Mouse (Mus musculus) small intestine, adult 2 months (tissue): ENCODE measurements around the gene Tmem267. TPM values are rescaled to one million over a fixed set of nuclear protein-coding genes. Genes with fewer than 3 reads are reported as not detected.

Experiments used
- H3K27ac ChIP-seq: fragments of 200-500 bp; 2 replicates; pipeline ENCODE4 v1.5.1; 2012; ENCODE audit warnings: low read depth, low read length, control low read depth, inconsistent platforms; ENCODE audit not compliant: insufficient read depth
- H3K27me3 ChIP-seq: fragments of 200-500 bp; 2 replicates; pipeline ENCODE4 v1.6.1; 2012; ENCODE audit warnings: mild to moderate bottlenecking, moderate library complexity, low read length, inconsistent platforms; ENCODE audit not compliant: control insufficient read depth, insufficient read depth
- H3K36me3 ChIP-seq: fragments of 200-500 bp; 2 replicates; pipeline ENCODE4 v1.6.1; 2012; ENCODE audit warnings: mild to moderate bottlenecking, low read length, control low read depth, inconsistent platforms; ENCODE audit not compliant: control insufficient read depth, insufficient read depth
- H3K4me1 ChIP-seq: fragments of 200-500 bp; 2 replicates; pipeline ENCODE4 v1.6.1; 2012; ENCODE audit warnings: low read length, inconsistent platforms, mixed read lengths; ENCODE audit not compliant: control insufficient read depth, insufficient read depth, insufficient read length
- H3K4me3 ChIP-seq: fragments of 200-500 bp; 2 replicates; pipeline ENCODE4 v1.5.1; 2012; ENCODE audit warnings: low read depth, mild to moderate bottlenecking, control low read depth, inconsistent platforms, low read length, moderate library complexity
- CTCF ChIP-seq: fragments of 200-500 bp; IDR thresholded peaks from 2 replicates; pipeline ENCODE4 v1.5.1; 2012; ENCODE audit warnings: low read depth, mild to moderate bottlenecking, control low read depth, inconsistent platforms, low read length, moderate library complexity, mixed read lengths; ENCODE audit not compliant: insufficient replicate concordance, insufficient read length; ENCODE audit errors: extremely low read depth
- POLR2A ChIP-seq: fragments of 200-500 bp; IDR thresholded peaks from 2 replicates; pipeline ENCODE4 v1.6.1; 2012; ENCODE audit warnings: low read depth, mild to moderate bottlenecking, control low read depth, inconsistent platforms, low read length, moderate library complexity
- WGBS: fragments of 180-500 bp; shearing (Covaris S2); methylation state at CpG from one replicate; pipeline ENCODE4 v1.1.7; 2018; 5-methylcytosine and 5-hydroxymethylcytosine counted together
- polyA plus RNA-seq: library from polyadenylated mRNA; depleted of rRNA; stranded (reverse); fragments of >200 nt; gene quantifications from 2 replicates; pipeline ENCODE4 v1.2.3, GENCODE M21; 2012

Tmem267 gene
- polyA plus RNA-seq, 1 experiment = 5.6 TPM

DNA sequence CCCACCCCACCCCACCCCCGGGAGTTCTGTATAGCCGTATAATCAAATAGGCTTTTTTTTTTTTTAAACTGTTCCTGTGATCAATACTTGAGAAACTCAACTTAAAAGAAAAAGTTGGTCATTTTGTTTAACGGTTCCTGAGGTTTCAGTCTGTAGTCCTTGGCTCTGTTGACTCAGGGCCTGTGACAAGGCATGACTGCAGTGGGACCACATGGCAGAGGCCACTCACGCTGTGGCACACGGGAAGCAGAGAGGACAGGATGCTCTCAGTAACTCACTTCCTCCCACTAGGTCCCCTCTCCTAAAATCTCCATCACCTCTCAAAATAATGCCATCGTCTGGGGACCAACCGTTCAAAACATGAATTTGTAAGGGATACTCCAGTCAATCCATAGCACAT is 153.3 kb downstream of the Tmem267 start:
- TF ChIP-seq POLR2A = no peak
- TF ChIP-seq CTCF = no peak
- no peaks in the 10 kb centered on the region for H3K27me3 ChIP-seq
- peaks cover 8% of the 10 kb centered on the region for H3K36me3 ChIP-seq
- H3K4me3 ChIP-seq = no peak overlapping the region
- H3K27ac ChIP-seq = no peak overlapping the region
- no peaks in the 10 kb centered on the region for H3K4me1 ChIP-seq
- WGBS = 73% methylated on average over 7 of the region's 7 CpGs

DNA sequence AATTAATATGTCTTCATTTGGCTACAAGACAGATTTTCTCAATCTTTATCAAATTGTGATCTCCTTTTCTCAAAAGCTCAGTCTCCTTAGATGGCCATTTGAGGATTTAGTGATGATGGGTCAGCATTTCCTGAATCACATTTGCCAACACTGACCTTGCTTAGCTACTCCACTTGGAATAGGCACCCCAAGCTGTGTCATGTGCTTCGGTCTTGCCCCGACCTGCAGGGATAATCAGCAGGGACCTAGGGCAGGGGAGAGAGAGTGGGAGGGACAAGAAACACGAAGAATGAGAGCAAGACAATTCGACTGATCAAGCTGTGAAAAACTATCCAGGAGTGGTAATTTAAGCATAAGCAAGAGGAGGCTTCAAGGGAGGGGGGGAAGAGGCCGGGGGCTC is 156.9 kb downstream of the Tmem267 start:
- WGBS = 79% methylated on average over 5 of the region's 5 CpGs
- H3K36me3 ChIP-seq = peaks cover 19% of the 10 kb centered on the region
- no peak for TF ChIP-seq CTCF
- no peak for TF ChIP-seq POLR2A
- no peaks in the 10 kb centered on the region for H3K27me3 ChIP-seq
- no peak overlapping the region for H3K27ac ChIP-seq
- no peak overlapping the region for H3K4me3 ChIP-seq
- no peaks in the 10 kb centered on the region for H3K4me1 ChIP-seq

- WGBS = 98% methylated on average over 1 of the region's 1 CpGs
- H3K27me3 ChIP-seq = no peaks in the 10 kb centered on the region
Observed at GRCm38 (mm10) chr13:119646511-119646910, 158.7 kb downstream of the Tmem267 start.

GRCm38 (mm10) chr13:119648891-119649698 is 161.3 kb downstream of the Tmem267 start:
- 79% methylated on average over 15 of the region's 15 CpGs for WGBS
- peaks cover 41% of the 10 kb centered on the region for H3K36me3 ChIP-seq
- TF ChIP-seq CTCF (no peak), POLR2A (no peak)

More at GRCm38 (mm10) chr13:119646511-119646910, 158.7 kb downstream of the Tmem267 start:
- no peak overlapping the region for H3K27ac ChIP-seq
- peaks cover 29% of the 10 kb centered on the region for H3K36me3 ChIP-seq
- no peak overlapping the region for H3K4me3 ChIP-seq
- no peaks in the 10 kb centered on the region for H3K4me1 ChIP-seq
- TF ChIP-seq CTCF (no peak), POLR2A (no peak)

GRCm38 (mm10) chr13:119649699-119650046 is 161.8 kb downstream of the Tmem267 start:
- no peaks in the 10 kb centered on the region for H3K4me1 ChIP-seq
- TF ChIP-seq POLR2A = no peak
- TF ChIP-seq CTCF = no peak
- H3K27ac ChIP-seq = no peak overlapping the region
- WGBS = 83% methylated on average over 1 of the region's 1 CpGs
- peaks cover 41% of the 10 kb centered on the region for H3K36me3 ChIP-seq
- no peak overlapping the region for H3K4me3 ChIP-seq
- no peaks in the 10 kb centered on the region for H3K27me3 ChIP-seq

More at GRCm38 (mm10) chr13:119648891-119649698, 161.3 kb downstream of the Tmem267 start:
- Histone ChIP-seq H3K4me3 (no peak overlapping the region), H3K27ac (no peak overlapping the region), H3K27me3 (no peaks in the 10 kb centered on the region), H3K4me1 (no peaks in the 10 kb centered on the region)

- TF ChIP-seq CTCF = no peak
- TF ChIP-seq POLR2A = no peak
- no peak overlapping the region for H3K4me3 ChIP-seq
- no peaks in the 10 kb centered on the region for H3K4me1 ChIP-seq
- WGBS = 92% methylated on average over 2 of the region's 2 CpGs
- H3K36me3 ChIP-seq = peaks cover 22% of the 10 kb centered on the region
- no peak overlapping the region for H3K27ac ChIP-seq
- no peaks in the 10 kb centered on the region for H3K27me3 ChIP-seq
Observed at GRCm38 (mm10) chr13:119654734-119655133, 166.9 kb downstream of the Tmem267 start.

DNA sequence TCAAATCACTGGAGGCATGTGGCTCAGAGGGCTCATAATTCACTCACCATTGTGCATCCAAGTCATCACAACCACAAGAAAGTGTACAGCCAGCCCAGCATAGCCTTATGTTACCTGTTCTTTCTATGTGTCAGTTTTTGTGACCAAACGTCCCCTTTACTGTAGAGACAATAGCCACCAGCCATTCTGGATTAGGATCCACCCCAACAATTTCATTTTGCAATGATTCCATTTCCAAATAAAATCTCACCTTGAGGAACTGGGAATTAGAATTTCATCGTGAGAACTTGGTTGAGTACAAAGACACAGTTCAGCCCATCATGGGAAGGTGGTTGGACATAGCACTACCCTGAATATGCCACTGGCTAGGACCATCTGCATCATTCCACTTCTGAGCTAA is 168.4 kb downstream of the Tmem267 start:
- no peak for TF ChIP-seq POLR2A
- TF ChIP-seq CTCF = no peak
- Histone ChIP-seq H3K27ac (no peak overlapping the region), H3K36me3 (peaks cover 12% of the 10 kb centered on the region), H3K4me3 (no peak overlapping the region), H3K4me1 (no peaks in the 10 kb centered on the region), H3K27me3 (no peaks in the 10 kb centered on the region)
- 78% methylated on average over 2 of the region's 2 CpGs for WGBS
